Mouse (Mus musculus) cortical plate, adult 2 months (tissue): ENCODE data around the gene Mus81.

Experiments used
- CTCF ChIP-seq: fragments of 200-500 bp; IDR thresholded peaks from 2 replicates; pipeline ENCODE4 v1.5.1; 2011; ENCODE audit warnings: mild to moderate bottlenecking, control low read depth, low read length; ENCODE audit not compliant: insufficient read depth; ENCODE audit errors: extremely low read depth
- POLR2A ChIP-seq: fragments of 200-500 bp; IDR thresholded peaks from 2 replicates; pipeline ENCODE4 v1.6.1; 2011; ENCODE audit warnings: mild to moderate bottlenecking, low read length, control low read depth; ENCODE audit not compliant: insufficient read depth; ENCODE audit errors: extremely low read depth

- peak; percentile 81; the same call in 1 of the 2 replicates for TF ChIP-seq POLR2A
- TF ChIP-seq CTCF: no peak
These were observed 2.9 kb upstream of the Mus81 start for GRCm38 (mm10) chr19:5490898-5491708.
